Mouse (Mus musculus) liver, embryonic 15.5 days (tissue): ENCODE measurements around the gene Epb41l3. TPM values are rescaled to one million over a fixed set of nuclear protein-coding genes. Genes with fewer than 3 reads are reported as not detected.

Source experiments
- ATAC-seq: fragments of 200-750 bp; cut with Nextera tagmentation; 2 replicates; pipeline ENCODE4 v1.8.0; 2017; ENCODE audit warnings: moderate number of reproducible peaks, mild to moderate bottlenecking, moderate library complexity; ENCODE audit not compliant: insufficient read depth
- H3K27ac ChIP-seq: fragments of 300-500 bp; sonication (generic); replicated peaks from 2 replicates; pipeline ENCODE4 v1.5.1; 2015; ENCODE audit warnings: mild to moderate bottlenecking, inconsistent platforms
- H3K27me3 ChIP-seq: fragments of 300-500 bp; sonication (generic); 2 replicates; pipeline ENCODE4 v1.6.1; 2015; ENCODE audit warnings: mild to moderate bottlenecking, inconsistent platforms
- H3K36me3 ChIP-seq: fragments of 300-500 bp; sonication (generic); replicated peaks from 2 replicates; pipeline ENCODE4 v1.6.1; 2015; ENCODE audit warnings: moderate library complexity, mild to moderate bottlenecking, inconsistent platforms
- H3K4me1 ChIP-seq: fragments of 300-500 bp; sonication (generic); replicated peaks from 2 replicates; pipeline ENCODE4 v1.6.1; 2015; ENCODE audit warnings: inconsistent platforms
- H3K4me2 ChIP-seq: fragments of 300-500 bp; sonication (generic); 2 replicates; pipeline ENCODE4 v1.6.1; 2015; ENCODE audit warnings: moderate library complexity, mild to moderate bottlenecking, inconsistent platforms
- H3K4me3 ChIP-seq: fragments of 300-500 bp; sonication (generic); replicated peaks from 2 replicates; pipeline ENCODE4 v1.5.1; 2015; ENCODE audit warnings: mild to moderate bottlenecking, inconsistent platforms
- H3K9ac ChIP-seq: fragments of 300-500 bp; sonication (generic); 2 replicates; pipeline ENCODE4 v1.6.1; 2015; ENCODE audit warnings: moderate library complexity, mild to moderate bottlenecking, inconsistent platforms
- H3K9me3 ChIP-seq: fragments of 300-500 bp; sonication (generic); replicated peaks from 2 replicates; pipeline ENCODE4 v1.6.1; 2016; ENCODE audit warnings: inconsistent platforms
- WGBS: fragments of 180-500 bp; shearing (Covaris S2); methylation state at CpG from one replicate; pipeline ENCODE4 v1.1.7; 2015; ENCODE audit warnings: mixed read lengths; ENCODE audit not compliant: insufficient replicate concordance; 5-methylcytosine and 5-hydroxymethylcytosine counted together
- polyA plus RNA-seq: library from polyadenylated mRNA; unstranded; fragments of >200 nt; fragmentation: Nextera tagmentation; extraction: Ambion mirVana; gene quantifications from 2 replicates; pipeline ENCODE4 v1.2.1, GENCODE M21; 2015

The Epb41l3 gene
- polyA plus RNA-seq, 1 experiment from 2014 or later, result 7.3 TPM

DNA sequence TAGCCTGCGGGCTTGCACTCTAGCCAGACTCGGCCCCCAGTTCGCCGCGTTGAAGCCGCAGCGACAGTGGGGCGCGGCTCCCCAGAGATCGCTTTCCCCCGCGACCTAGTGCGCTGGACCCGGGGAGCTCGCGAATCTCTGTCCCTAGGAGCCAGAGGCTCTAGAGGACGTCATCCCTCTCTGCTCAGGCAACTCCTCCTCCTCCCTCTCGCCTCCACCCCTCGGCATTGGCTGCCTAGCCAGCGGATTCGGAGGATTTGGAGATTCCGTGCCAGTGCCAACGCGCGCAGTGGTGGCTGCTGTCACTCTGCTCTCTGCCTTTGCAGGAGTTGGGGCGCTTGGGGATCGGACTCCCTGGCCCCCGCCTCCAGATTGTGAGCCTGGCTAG is 749 bp downstream of the Epb41l3 start:
- Histone ChIP-seq H3K36me3 (no peaks in the 10 kb centered on the region), H3K4me1 (peaks cover 4% of the 10 kb centered on the region; the same call in 1 of the 2 replicates), H3K9me3 (no peaks in the 10 kb centered on the region), H3K9ac (no peak overlapping the region), H3K27ac (no peak overlapping the region), H3K27me3 (peaks cover 36% of the 10 kb centered on the region), H3K4me3 (peak overlapping the region; percentile 34), H3K4me2 (peak overlapping the region; percentile 63)
- ATAC-seq, result no peak
- WGBS, result under 1% methylated on average over 27 of the region's 28 CpGs

DNA sequence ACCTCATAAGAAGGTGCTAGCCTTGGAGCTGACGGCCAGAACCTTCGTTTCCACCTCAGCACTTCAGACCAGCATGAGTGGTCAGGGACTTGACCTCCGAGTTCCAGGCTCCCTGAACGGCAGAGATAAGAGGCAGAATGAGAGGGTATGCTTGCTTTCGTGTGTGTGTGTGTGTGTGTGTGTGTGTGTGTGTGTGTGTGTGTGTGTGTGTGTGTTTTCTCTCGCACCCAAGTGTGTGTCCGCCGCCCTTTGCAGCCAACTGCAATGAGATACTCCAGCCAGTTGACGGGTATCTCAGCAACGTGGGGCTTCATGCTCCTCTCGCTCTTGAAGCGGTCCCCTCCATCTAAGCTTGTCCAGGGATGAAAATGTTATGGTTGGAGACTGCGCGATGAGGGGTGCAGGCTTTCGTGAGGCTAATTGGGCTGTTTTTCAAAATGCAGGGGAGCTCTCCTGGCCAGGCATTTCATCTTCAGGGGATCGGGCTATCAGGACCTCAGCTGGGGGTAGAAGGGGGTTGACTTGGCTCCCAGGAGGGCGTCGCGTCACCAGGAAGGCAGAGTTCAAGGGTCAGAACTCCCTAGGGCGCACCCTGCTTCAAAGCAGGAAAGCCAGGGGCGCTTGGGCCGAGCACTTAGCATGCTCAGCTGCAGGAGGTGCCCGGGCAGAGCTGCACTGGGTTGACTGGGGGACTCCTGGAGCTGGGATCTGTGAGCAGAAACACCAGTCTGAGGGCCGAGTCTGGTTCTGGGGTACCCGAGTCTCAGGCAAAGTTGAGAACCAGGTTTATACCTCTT is 1.5 kb downstream of the Epb41l3 start:
- Histone ChIP-seq H3K4me3 (peak overlapping the region; percentile 34; the same call in 1 of the 2 replicates), H3K36me3 (no peaks in the 10 kb centered on the region)

DNA sequence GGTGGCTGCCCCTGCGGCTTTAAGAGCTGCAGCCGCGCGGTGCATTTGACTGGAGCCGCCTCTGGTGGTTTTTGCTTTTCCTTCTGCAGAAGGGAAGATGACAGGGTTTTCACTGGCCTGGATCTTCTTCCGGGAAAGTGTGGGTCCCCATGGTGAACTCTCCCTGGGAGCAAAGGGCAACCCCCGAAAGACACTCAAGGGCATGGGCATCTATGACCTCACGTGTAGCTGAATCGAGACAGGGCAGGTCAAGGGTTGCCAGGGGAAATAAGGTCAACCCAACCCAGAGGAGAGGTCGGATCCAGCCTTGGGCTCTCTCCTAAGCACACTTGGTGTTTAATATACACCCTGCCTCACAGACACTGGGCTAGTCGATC is 2.0 kb downstream of the Epb41l3 start:
- Histone ChIP-seq H3K36me3 (no peaks in the 10 kb centered on the region), H3K9ac (no peak overlapping the region), H3K9me3 (no peaks in the 10 kb centered on the region), H3K4me1 (peaks cover 4% of the 10 kb centered on the region; the same call in 1 of the 2 replicates), H3K4me2 (peak overlapping the region; percentile 63), H3K27ac (no peak overlapping the region), H3K4me3 (no peak overlapping the region), H3K27me3 (peaks cover 36% of the 10 kb centered on the region)
- 11% methylated on average over 11 of the region's 11 CpGs for WGBS
- ATAC-seq, result no peak

More for the DNA sequence above, 1.5 kb downstream of the Epb41l3 start:
- Histone ChIP-seq H3K27ac (no peak overlapping the region), H3K9me3 (no peaks in the 10 kb centered on the region), H3K27me3 (peaks cover 36% of the 10 kb centered on the region), H3K9ac (no peak overlapping the region), H3K4me2 (peak overlapping the region; percentile 63), H3K4me1 (peaks cover 4% of the 10 kb centered on the region; the same call in 1 of the 2 replicates)
- no peak for ATAC-seq
- WGBS, result 3% methylated on average over 25 of the region's 25 CpGs

DNA sequence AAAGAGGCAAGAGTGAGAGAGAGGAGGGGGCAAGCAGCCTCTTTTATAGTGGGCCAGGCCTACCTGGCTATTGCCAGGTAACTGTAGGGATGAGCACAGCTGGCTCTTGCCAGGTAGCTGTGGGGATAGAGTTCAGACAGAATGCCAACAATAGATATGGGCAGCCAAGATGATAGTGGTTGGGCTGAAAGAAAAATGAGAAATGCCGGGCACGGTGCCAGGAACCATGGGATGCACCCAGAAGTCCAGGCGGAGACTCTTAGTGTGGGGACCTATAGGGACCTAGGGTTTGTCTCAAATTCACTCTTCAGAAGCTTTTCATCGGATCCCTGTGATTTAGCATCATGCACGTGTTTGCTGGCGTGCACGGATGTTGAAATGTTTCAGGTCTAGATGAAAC is 6.8 kb downstream of the Epb41l3 start:
- Histone ChIP-seq H3K27ac (no peak overlapping the region), H3K4me2 (no peak overlapping the region), H3K27me3 (peaks cover 9% of the 10 kb centered on the region), H3K4me3 (no peak overlapping the region), H3K36me3 (no peaks in the 10 kb centered on the region), H3K4me1 (no peaks in the 10 kb centered on the region), H3K9ac (no peak overlapping the region), H3K9me3 (no peaks in the 10 kb centered on the region)
- ATAC-seq, result no peak
- whole genome bisulfite sequencing, result 73% methylated on average over 7 of the region's 7 CpGs

DNA sequence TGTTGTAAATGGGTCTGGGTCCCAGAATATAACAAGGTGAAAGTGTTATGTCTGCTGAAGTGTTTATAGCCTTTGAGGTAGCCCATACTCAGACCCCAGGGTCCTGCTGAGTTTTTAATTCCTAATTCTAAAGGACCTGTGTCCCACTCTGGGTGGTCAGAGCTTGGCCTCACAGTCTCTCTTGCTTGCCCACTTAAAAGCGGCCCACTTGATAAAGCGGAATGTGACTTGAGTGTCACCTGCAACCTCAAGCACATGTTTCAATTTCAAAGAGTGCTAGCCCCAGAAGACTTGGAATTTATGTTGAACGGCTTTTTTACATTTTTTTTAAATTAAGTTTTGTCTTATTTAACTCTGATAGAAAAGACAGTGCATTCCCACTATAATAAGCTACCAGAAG is 16.1 kb downstream of the Epb41l3 start:
- Histone ChIP-seq H3K9ac (no peak overlapping the region), H3K27ac (no peak overlapping the region), H3K36me3 (no peaks in the 10 kb centered on the region), H3K9me3 (no peaks in the 10 kb centered on the region), H3K27me3 (no peaks in the 10 kb centered on the region), H3K4me1 (no peaks in the 10 kb centered on the region), H3K4me2 (no peak overlapping the region), H3K4me3 (no peak overlapping the region)
- 69% methylated on average over 3 of the region's 3 CpGs for WGBS
- no peak for ATAC-seq

DNA sequence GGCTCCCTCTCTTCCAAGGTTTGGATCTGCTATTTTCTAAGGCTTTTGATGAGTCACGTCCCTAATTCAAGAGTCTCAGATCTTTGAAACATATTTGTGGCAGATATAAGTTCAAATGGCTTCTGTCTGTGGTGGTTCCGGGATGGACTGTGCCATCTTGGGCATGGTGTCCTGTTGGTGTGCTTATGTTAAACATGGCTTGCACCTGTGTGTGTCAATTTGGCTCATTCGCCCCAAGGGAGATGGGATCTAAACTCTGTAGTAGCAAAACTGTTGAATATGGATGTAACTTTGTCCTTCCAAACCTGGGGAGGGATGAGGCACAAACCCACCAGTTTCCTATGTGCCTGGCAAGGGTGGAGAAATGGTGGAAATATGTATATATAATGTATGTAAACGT is 21.6 kb downstream of the Epb41l3 start:
- Histone ChIP-seq H3K27ac (no peak overlapping the region), H3K4me2 (no peak overlapping the region), H3K4me1 (no peaks in the 10 kb centered on the region), H3K27me3 (no peaks in the 10 kb centered on the region), H3K9ac (no peak overlapping the region), H3K36me3 (no peaks in the 10 kb centered on the region), H3K4me3 (no peak overlapping the region), H3K9me3 (no peaks in the 10 kb centered on the region)
- no peak for ATAC-seq
- 63% methylated on average over 4 of the region's 4 CpGs for WGBS

DNA sequence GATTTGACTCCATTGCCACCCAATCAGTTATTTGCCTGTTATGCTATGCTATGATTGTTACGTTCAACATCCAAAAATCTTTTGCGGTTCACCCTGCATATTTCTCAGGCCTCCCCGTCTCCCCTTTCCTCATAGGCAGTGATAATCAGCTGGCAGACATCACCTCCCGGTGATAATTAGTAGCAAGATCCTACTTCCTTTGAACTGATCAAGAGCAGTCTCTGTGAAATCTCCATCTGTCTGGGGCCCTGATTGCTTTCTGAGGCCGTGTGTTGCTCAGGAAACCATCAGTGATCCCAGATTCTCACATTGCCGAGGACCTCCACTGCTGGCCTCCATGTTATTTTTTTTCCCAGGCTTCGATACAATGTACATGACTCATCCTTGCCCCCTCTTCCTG is 22.5 kb downstream of the Epb41l3 start:
- Histone ChIP-seq H3K4me2 (no peak overlapping the region), H3K27ac (no peak overlapping the region), H3K4me3 (no peak overlapping the region), H3K4me1 (no peaks in the 10 kb centered on the region), H3K27me3 (no peaks in the 10 kb centered on the region), H3K9me3 (no peaks in the 10 kb centered on the region), H3K9ac (no peak overlapping the region), H3K36me3 (no peaks in the 10 kb centered on the region)
- WGBS, result 50% methylated on average over 7 of the region's 7 CpGs
- no peak for ATAC-seq

DNA sequence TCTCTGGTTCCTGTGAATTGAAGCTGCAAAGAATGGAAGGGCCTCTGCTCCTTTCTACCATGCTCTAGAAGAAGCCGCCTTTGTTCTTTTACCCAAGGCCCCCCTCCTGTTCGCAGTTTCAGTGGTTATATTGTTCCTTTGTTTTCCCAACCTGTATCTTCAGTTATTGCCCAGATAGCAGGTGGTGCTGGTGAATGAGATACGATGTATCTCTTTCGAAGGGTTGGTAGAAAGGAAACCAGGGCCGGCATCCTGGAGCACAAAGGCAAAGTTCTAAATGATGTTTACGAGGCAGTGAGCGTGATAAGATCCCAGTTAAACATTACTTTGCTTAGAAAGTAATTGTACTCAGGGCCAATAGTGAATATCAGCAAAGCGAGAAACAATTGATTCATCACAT is 27.8 kb downstream of the Epb41l3 start:
- Histone ChIP-seq H3K4me1 (no peaks in the 10 kb centered on the region), H3K27ac (no peak overlapping the region), H3K36me3 (no peaks in the 10 kb centered on the region), H3K9ac (no peak overlapping the region), H3K27me3 (no peaks in the 10 kb centered on the region), H3K4me2 (no peak overlapping the region), H3K9me3 (no peaks in the 10 kb centered on the region), H3K4me3 (no peak overlapping the region)
- 48% methylated on average over 8 of the region's 8 CpGs for WGBS
- ATAC-seq, result no peak

DNA sequence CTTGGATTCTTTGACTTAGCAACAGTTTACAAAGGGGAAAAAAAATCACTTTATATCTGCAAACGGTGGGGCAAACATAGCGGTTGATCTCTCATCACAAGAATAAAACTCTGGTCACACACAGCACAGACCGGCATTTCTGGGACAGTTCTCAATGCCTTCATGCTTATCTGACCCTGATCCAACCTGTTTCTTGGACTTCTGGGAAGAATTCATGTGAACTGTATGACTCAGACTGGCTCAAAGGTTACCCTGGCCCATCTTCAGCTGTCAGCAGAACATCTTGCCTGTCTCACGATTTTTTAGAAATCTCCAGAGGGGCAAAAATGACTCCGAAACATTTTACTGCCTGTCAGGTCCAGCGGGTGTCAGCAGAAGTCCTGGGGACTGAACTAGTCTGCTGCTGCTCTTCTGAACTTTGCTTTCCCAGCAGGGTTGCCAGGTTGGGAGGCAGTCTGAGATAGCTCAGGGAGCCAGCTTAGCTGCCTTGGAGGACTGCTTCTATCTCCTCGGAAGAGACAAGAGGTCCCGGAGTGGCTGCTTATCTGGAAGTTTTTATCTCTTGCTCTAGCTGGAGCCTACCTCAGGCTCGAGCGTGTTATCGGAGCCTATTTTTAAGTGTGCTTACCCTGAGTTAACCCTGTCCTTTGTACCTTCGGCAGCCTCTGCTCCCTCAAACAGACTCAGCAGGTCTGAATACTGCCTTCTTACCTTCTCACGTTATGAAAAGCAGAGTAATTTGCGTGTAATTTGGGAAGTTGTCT is 29.7 kb downstream of the Epb41l3 start:
- Histone ChIP-seq H3K9me3 (no peaks in the 10 kb centered on the region), H3K4me3 (no peak overlapping the region), H3K9ac (no peak overlapping the region), H3K36me3 (no peaks in the 10 kb centered on the region), H3K4me2 (no peak overlapping the region), H3K27ac (no peak overlapping the region), H3K4me1 (no peaks in the 10 kb centered on the region), H3K27me3 (no peaks in the 10 kb centered on the region)
- ATAC-seq, result no peak
- WGBS, result 38% methylated on average over 14 of the region's 14 CpGs

DNA sequence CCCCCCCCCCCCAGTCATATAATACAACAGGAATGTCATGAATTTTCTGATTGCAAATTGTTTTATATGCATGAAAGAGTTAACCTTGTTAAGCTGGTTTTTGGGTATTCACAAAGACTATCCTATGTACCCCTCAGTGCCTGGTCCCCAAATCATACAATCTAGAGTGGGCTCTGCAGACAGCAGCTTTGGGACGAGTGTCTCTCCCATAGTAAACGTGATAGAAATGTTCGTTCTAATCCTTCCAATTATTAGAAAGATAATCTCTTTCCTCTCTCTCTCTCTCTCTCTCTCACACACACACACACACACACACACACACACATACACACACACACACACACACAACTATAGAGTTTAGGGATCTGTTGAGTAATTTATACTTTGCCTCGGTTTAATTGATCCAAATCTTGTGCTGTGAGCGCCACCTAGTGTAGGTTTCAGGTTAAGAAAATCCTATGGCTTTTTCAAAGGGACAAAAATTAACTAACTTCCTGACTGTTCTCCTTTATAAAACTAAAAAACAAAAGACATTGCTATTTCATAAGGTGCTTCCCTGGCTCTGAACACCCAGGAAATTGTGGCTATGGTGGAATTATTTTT is 30.4 kb downstream of the Epb41l3 start:
- Histone ChIP-seq H3K9ac (no peak overlapping the region), H3K27me3 (no peaks in the 10 kb centered on the region), H3K4me3 (no peak overlapping the region), H3K27ac (no peak overlapping the region), H3K36me3 (no peaks in the 10 kb centered on the region), H3K4me1 (no peaks in the 10 kb centered on the region), H3K4me2 (no peak overlapping the region), H3K9me3 (no peaks in the 10 kb centered on the region)
- 47% methylated on average over 5 of the region's 5 CpGs for WGBS
- ATAC-seq, result no peak

DNA sequence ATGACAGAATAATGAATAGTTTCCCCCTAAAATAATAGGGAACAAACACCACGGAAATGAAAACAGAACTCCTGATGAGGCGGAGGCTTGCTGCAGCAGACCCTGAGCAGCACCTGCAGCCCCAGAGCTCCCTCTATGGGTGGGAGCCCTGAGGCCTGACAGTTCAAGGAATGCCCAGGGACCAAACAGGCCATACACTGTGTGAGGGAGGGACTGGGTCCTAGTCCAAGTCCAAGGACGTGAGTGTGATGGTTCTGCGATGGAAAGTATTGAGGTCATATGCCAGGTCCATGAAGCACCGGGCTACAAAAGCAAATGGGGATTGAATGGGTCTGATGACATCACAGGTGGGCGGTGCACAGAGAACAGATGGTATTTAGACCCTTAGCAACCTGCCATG is 33.7 kb downstream of the Epb41l3 start:
- no peaks in the 10 kb centered on the region for H3K27me3 ChIP-seq
- 51% methylated on average over 6 of the region's 6 CpGs for WGBS
- no peak overlapping the region for H3K4me2 ChIP-seq
- no peak overlapping the region for H3K27ac ChIP-seq
- H3K4me1 ChIP-seq, result no peaks in the 10 kb centered on the region
- H3K9me3 ChIP-seq, result no peaks in the 10 kb centered on the region
- no peaks in the 10 kb centered on the region for H3K36me3 ChIP-seq
- no peak for ATAC-seq
- H3K9ac ChIP-seq, result no peak overlapping the region
- no peak overlapping the region for H3K4me3 ChIP-seq
